Mouse (Mus musculus) bone marrow, adult 2 months (tissue): ENCODE data around the gene Omp.

Experiments used
- CTCF ChIP-seq: fragments of 200-500 bp; IDR thresholded peaks from 2 replicates; pipeline ENCODE4 v1.5.1; 2011; ENCODE audit warnings: low read length, control low read depth; ENCODE audit not compliant: control insufficient read depth, insufficient read depth
- POLR2A ChIP-seq: fragments of 200-500 bp; IDR thresholded peaks from 2 replicates; pipeline ENCODE4 v1.6.1; 2011; ENCODE audit warnings: low read depth, mild to moderate bottlenecking, control low read depth, low read length, borderline replicate concordance; ENCODE audit not compliant: control insufficient read depth

- TF ChIP-seq POLR2A = no peak
- no peak for TF ChIP-seq CTCF
Measured at GRCm38 (mm10) chr7:98108636-98109430, 36.5 kb downstream of the Omp start.
